Mouse (Mus musculus) erythroblast, adult 5-6 weeks (primary cell): Measurements from ENCODE around the gene Vmn2r88. TPM values are rescaled to one million over a fixed set of nuclear protein-coding genes. Genes with fewer than 3 reads are reported as not detected.
"Not testable (repeated sequence)": the region's sequence is repeated elsewhere in the genome, so short reads cannot be mapped to it uniquely, and the experiment has no call there.

Experiments used
- ATAC-seq: replicated peaks from 2 replicates; pipeline ENCODE4 v1.8.0; 2016; ENCODE audit warnings: moderate number of reproducible peaks, mild to moderate bottlenecking, moderate TSS enrichment, inconsistent platforms; ENCODE audit not compliant: poor library complexity, low FRiP score, severe bottlenecking
- total RNA-seq, 2 experiments: library from RNA; stranded (forward) in 1 of 2; stranded (reverse) in 1 of 2; fragments of 150-400 nt in 1 of 2; fragments of 200-764, 138-1000 nt in 1 of 2; gene quantifications; 2 replicates each; pipeline versions ENCODE4 v1.2.3 to v1.2.4; 2015 to 2017; ENCODE audit warnings: low replicate concordance in 2 of 2

Gene Vmn2r88
- not detected in 2 replicates for total RNA-seq (2015; ENCODE audit: low replicate concordance)
- total RNA-seq (2017; ENCODE audit: low replicate concordance): not detected in 2 replicates

DNA sequence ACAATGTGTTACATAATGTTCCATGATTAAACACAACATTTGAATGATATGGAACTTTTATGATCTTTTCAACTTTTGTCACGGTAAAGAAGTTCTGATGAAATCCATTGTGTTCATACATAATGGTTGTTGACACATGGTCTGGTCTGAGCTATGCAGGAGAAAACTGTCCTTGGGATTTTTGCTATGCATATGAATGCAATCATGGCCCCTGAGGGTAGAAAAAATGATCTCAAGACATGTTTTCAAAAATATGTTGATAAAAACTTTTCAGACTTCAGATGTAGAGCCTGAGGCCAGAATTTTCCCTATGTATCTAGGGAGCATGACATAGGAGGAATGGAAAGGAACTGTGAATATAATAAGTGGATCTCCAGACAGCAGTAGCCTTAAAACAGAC is at the start of gene Vmn2r88:
Gene Vmn2r88, plus strand, starts transcription at position 301 of the 400 bp plus-strand sequence.
- ATAC-seq: no peak

DNA sequence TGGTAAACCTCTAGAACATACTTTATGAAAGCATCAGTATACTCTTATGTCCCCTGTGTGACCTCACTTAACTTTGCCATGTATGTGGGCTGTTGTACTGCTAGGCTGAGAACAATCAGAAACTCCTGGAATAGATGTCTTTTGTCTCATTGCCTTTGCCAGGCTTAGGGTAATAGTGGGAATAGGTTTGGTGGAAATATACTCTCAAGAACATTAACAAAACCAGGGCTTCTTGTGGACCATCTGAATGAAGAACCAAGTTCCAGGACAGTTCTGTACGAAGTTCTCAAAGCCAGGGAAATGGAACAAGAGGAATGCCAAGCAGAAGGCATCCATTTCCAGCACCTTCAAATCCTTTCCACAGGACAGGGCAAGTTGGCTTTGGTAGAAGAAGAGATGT is 49.2 kb upstream of the Vmn2r88 start, which contains the start of gene Gm7247:
Gene Gm7247, plus strand, starts transcription at position 301 of the 400 bp plus-strand sequence.
- ATAC-seq: no peak

DNA sequence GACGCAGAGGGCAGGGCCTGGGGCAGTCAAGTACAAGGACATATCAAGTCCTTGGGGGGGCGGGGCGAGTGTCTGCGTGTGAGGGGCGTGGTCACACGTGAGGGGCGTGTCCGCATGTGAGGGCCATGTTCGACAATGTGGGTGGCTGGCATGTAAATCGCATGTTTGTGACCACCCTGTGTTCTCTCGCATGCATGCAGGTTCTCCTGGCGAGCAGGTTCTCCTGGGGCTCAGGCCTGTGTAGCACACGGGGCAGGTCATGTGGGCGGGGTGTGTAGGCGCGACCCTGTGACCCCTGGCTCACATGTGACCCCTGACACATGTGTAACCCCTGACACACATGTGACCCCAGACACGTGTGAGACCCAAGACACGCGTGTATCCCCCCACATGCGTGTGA is 27.8 kb upstream of the Vmn2r88 start:
- ATAC-seq: no peak

DNA sequence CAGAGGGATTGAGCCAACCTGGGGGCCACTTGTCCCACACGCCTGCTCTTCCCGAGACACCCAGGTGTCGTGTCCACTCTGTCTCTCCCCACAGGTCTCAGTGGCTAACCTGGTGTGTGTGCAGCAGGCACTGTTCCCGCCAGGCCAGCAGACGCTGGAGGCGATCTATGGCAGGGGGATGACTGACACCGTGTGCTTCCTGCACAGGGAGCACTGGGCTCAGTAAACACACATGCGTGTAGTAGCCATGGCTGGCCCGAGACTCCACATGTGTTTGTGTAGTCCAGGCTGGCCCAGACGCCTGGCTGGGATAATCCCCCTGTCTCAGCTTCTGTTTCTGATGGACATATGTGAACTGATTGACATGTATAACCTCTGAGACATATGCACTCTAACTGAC is 26.3 kb upstream of the Vmn2r88 start:
- ATAC-seq: no peak

DNA sequence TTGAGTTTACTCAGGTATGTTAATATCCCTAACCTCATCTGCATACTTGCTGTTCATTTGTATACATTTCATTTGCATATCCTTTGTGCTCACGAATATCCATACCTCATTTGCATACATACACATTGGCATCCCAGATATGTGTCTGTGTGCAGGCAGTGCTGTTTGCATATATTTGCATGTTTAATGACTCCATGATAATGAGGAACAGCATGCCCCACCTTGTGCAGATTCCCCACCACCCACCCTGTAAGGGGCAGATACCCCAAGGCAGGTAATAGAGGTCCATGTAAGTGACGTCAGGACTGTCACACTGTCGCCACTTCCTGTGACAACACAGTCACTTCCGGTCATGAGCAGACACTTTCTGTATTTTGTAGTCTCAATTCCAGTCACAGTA is 24.9 kb upstream of the Vmn2r88 start:
- ATAC-seq: no peak

DNA sequence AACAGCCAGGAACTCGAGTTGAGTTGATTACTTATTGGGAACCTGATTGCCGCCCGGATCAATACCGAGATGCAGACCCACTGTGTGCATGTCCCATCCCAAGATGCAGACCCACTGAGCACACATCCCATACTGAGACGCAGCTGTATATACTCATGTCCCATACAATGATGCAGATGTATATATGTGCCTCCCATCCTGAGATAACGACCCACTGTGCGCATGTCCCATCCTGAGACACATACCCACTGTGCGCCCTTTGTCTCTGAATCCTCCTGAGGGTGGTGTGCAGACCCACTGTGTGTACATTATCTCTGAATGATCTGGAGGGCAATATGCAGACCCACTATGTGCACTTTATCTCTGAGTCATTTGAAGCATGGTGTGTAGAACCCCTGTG is 22.9 kb upstream of the Vmn2r88 start:
- ATAC-seq: no peak

DNA sequence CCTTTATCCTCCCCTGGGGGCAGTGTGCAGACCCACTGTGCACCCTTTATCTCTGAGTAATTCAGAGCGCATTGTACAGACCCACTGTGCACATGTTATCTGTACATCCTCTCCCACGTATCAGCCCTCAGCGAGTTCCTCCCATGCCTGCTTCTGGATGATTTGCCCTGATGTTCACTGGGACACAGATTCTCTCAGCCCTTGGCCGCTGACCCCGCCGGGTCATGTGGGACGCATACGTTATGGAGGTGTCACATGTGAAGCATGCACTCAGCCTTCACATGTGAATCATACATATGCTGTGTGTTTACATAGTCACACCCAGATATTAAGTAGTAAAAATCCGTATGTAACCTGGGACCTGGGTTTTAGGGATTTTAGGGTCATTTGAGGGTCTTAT is 22.4 kb upstream of the Vmn2r88 start:
- no peak for ATAC-seq

DNA sequence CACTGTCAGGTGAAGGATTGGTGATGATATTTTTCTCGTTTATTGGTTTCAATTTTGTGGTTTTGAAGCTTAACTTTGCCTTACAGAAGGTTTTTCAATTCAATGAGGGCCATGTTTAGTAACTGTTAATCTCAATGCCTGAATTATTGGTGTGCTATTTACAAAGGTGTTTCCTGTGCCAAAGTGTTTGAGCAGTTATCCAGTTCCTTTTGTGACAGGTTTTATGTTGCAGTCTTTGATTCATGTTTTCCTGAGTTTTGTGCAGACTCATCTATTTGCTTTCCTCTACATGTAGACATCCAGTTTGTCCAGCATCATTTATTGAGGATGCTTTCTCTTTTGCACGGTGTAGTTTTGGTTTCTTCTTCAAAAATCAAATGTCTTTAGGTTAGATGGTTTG is 13.3 kb downstream of the Vmn2r88 start:
- no peak for ATAC-seq

DNA sequence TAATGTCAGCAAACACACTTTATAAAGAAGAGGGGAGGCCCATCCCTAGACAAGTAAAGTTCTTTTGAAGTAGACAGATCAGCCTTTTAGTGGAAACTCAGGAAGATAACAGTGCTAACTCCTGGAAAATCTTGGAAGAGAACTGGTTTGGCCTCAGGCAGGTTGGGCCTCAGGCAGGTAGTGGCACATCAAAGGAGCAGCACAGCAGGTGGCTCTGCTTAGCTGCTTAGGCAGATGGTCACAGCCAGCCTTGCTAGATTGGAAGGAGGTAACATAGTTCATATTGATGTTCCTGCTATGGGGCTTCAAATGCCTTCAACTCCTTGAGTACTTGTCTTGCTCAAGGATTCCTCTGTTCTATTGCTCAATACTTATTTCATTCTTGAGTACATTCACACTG is 19.5 kb downstream of the Vmn2r88 start:
- ATAC-seq: not testable (repeated sequence)

DNA sequence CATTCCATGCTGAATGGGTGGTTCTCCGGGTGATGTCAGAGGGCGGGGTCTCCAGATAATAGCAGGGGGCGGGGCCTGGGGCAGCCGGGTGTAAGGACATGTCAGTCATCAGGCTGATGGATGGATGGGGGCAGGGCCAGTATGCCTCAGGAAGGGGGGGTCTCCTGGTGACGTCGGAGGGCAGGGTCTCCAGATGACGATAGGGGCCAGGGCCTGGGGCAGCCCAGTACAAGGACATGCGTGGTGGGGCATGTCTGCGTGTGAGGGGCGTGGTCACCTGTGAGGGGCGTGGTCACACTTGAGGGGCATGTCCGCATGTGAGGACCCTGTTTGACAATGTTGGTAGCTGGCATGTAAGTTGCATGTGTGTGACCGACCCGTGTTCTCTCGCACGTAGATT is 23.9 kb downstream of the Vmn2r88 start:
- no peak for ATAC-seq

DNA sequence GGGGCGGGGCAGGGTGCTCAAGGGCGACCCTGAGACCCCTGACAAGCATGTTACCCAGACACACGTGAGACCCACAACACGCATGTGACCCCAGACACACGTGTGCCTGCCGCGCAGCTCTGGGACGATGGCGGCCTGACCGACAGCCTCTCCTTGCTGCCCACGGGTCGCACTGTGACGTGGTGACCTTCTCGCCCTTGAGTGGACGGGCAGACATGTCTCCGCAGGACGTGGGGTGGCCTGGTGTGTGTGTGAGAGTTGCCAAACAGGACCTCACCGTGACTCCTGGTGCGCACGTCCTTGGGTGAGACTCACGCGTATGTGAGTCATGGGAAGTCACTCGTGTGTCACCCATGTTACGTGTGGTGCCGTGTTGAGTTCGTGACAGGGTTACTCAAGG is 24.4 kb downstream of the Vmn2r88 start:
- ATAC-seq: no peak

DNA sequence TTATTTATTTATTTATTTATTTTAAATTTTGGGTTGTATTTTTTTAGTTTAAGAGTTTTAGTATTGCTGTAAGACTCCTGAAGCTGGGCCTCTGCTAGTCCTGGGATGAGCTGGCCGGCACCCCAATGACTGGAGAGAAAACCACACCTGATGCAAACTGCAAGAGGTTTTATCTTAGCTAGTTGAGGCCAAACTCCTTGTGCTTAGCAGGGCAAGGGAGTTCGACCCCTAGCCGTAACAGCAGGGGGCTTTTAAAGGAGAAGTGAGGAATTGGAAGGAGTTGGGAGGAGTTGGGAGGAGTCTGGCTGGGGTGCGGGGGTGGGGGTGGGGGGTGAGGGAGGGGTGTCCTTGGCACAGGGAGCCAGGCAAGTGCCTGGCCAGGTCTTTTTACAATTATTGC is 28.3 kb downstream of the Vmn2r88 start:
- ATAC-seq: no peak

DNA sequence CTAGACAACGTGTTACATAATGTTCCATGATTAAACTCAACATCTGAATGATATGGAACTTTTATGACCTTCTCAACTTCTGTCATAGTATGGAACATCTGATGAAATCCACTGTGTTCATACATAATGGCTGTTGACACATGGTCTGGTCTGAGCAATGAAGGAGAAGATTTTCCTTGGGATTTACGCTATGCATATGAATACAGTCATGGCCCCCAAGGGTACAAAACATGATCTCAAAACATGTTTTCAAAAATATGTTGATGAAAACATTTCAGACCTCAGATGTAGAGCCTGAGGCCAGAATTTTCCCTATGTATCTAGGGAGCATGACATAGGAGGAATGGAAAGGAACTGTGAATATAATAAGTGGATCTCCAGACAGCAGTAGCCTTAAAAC is 40.9 kb downstream of the Vmn2r88 start, which contains the start of gene Vmn2r89:
Gene Vmn2r89, plus strand, starts transcription at position 301 of the 400 bp plus-strand sequence.
- ATAC-seq: not testable (repeated sequence)

Other genes with a start within 250 kb of the Vmn2r88 start
- gene Rnase2b, start 248.6 kb upstream of the Vmn2r88 start, total RNA-seq (2015; ENCODE audit: low replicate concordance): not detected in 2 replicates
- 1.3 TPM in 1 of 2 replicates, not detected in the other for gene Rnase2b, start 248.6 kb upstream of the Vmn2r88 start, total RNA-seq (2017; ENCODE audit: low replicate concordance)
- not detected in 2 replicates for gene Ang2, start 211.7 kb upstream of the Vmn2r88 start, total RNA-seq (2015; ENCODE audit: low replicate concordance)
- not detected in 2 replicates for gene Ang2, start 211.7 kb upstream of the Vmn2r88 start, total RNA-seq (2017; ENCODE audit: low replicate concordance)
- not detected in 2 replicates for gene Ear14, start 207.4 kb upstream of the Vmn2r88 start, total RNA-seq (2015; ENCODE audit: low replicate concordance)
- not detected in 2 replicates for gene Ear14, start 207.4 kb upstream of the Vmn2r88 start, total RNA-seq (2017; ENCODE audit: low replicate concordance)
- 1.3 TPM in 1 of 2 replicates, not detected in the other for gene Rnase2a, start 154.7 kb upstream of the Vmn2r88 start, total RNA-seq (2015; ENCODE audit: low replicate concordance)
- gene Rnase2a, start 154.7 kb upstream of the Vmn2r88 start, total RNA-seq (2017; ENCODE audit: low replicate concordance): not detected in 2 replicates
- not detected in 2 replicates for gene Gm7247, start 49.1 kb upstream of the Vmn2r88 start, total RNA-seq (2015; ENCODE audit: low replicate concordance)
- not detected in 2 replicates for gene Gm7247, start 49.1 kb upstream of the Vmn2r88 start, total RNA-seq (2017; ENCODE audit: low replicate concordance)
- gene Vmn2r89, start 41.0 kb downstream of the Vmn2r88 start, total RNA-seq (2015; ENCODE audit: low replicate concordance): not detected in 2 replicates
- gene Vmn2r89, start 41.0 kb downstream of the Vmn2r88 start, total RNA-seq (2017; ENCODE audit: low replicate concordance): not detected in 2 replicates
- gene Gm5622, start 142.0 kb downstream of the Vmn2r88 start, total RNA-seq (2015; ENCODE audit: low replicate concordance): not detected in 2 replicates
- gene Gm5622, start 142.0 kb downstream of the Vmn2r88 start, total RNA-seq (2017; ENCODE audit: low replicate concordance): not detected in 2 replicates
- not detected in 2 replicates for gene Gm17175, start 163.2 kb downstream of the Vmn2r88 start, total RNA-seq (2015; ENCODE audit: low replicate concordance)
- not detected in 2 replicates for gene Gm17175, start 163.2 kb downstream of the Vmn2r88 start, total RNA-seq (2017; ENCODE audit: low replicate concordance)
- gene Gm17174, start 181.3 kb downstream of the Vmn2r88 start, total RNA-seq (2015; ENCODE audit: low replicate concordance): not detected in 2 replicates
- gene Gm17174, start 181.3 kb downstream of the Vmn2r88 start, total RNA-seq (2017; ENCODE audit: low replicate concordance): not detected in 2 replicates
- gene Gm17078, start 200.5 kb downstream of the Vmn2r88 start, total RNA-seq (2015; ENCODE audit: low replicate concordance): not detected in 2 replicates
- not detected in 2 replicates for gene Gm17078, start 200.5 kb downstream of the Vmn2r88 start, total RNA-seq (2017; ENCODE audit: low replicate concordance)
- not detected in 2 replicates for gene Gm4181, start 224.8 kb downstream of the Vmn2r88 start, total RNA-seq (2015; ENCODE audit: low replicate concordance)
- gene Gm4181, start 224.8 kb downstream of the Vmn2r88 start, total RNA-seq (2017; ENCODE audit: low replicate concordance): not detected in 2 replicates